Mouse (Mus musculus) forelimb bud, embryonic 11.5 days (tissue): ENCODE measurements at regions not wholly inside any gene's neighbourhood (a gene's known extent, or its start where the extent isn't known, plus 50 kb on each side); places are given as distances from the start of the nearest gene placed in this dataset.

Experiments
- DNase-seq: peaks from one replicate; pipeline ENCODE4 v3.0.0-alpha.2; 2012; ENCODE audit warnings: low read depth, low spot score

- no peak for DNase-seq
Observed at GRCm38 (mm10) chr13:84345791-84346511, 123.9 kb downstream of the Tmem161b start.

GRCm38 (mm10) chr13:84346569-84346968, 124.5 kb downstream of the Tmem161b start:
- no peak for DNase-seq

- DNase-seq, result no peak
Observed at GRCm38 (mm10) chr13:84347181-84347913, 125.3 kb downstream of the Tmem161b start.

- peak; percentile 97 for DNase-seq
Observed at GRCm38 (mm10) chr13:84347914-84348700, 126.0 kb downstream of the Tmem161b start.

GRCm38 (mm10) chr13:84348701-84348975, 126.5 kb downstream of the Tmem161b start:
- no peak for DNase-seq

- DNase-seq, result peak; percentile 54
Observed at GRCm38 (mm10) chr13:84349001-84349720, 127.1 kb downstream of the Tmem161b start.

GRCm38 (mm10) chr13:84349721-84350040, 127.6 kb downstream of the Tmem161b start:
- no peak for DNase-seq

GRCm38 (mm10) chr13:84350791-84351190, 128.7 kb downstream of the Tmem161b start:
- no peak for DNase-seq

GRCm38 (mm10) chr13:84356455-84356854, 134.4 kb downstream of the Tmem161b start:
- no peak for DNase-seq

GRCm38 (mm10) chr13:84360536-84360935, 138.4 kb downstream of the Tmem161b start:
- no peak for DNase-seq

GRCm38 (mm10) chr13:84364069-84364468, 142.0 kb downstream of the Tmem161b start:
- DNase-seq, result no peak

- DNase-seq, result no peak
Observed at GRCm38 (mm10) chr13:84365503-84365902, 143.4 kb downstream of the Tmem161b start.

GRCm38 (mm10) chr13:84366017-84366416, 143.9 kb downstream of the Tmem161b start:
- no peak for DNase-seq

- no peak for DNase-seq
Observed at GRCm38 (mm10) chr13:84366839-84367238, 144.7 kb downstream of the Tmem161b start.

GRCm38 (mm10) chr13:84368225-84368624, 146.1 kb downstream of the Tmem161b start:
- DNase-seq, result no peak

GRCm38 (mm10) chr13:84374711-84375257, 152.7 kb downstream of the Tmem161b start:
- no peak for DNase-seq

GRCm38 (mm10) chr13:84375941-84376340, 153.8 kb downstream of the Tmem161b start:
- DNase-seq, result no peak

GRCm38 (mm10) chr13:84378553-84379332, 156.6 kb downstream of the Tmem161b start:
- DNase-seq, result no peak

- no peak for DNase-seq
Observed at GRCm38 (mm10) chr13:84391554-84391953, 169.5 kb downstream of the Tmem161b start.

GRCm38 (mm10) chr13:84398476-84399344, 176.6 kb downstream of the Tmem161b start:
- DNase-seq, result no peak
